Mouse (Mus musculus) thymus, adult 2 months (tissue): ENCODE results near the gene Chek2. TPM values are rescaled to one million over a fixed set of nuclear protein-coding genes. Genes with fewer than 3 reads are reported as not detected.

ENCODE experiments used
- DNase-seq: peaks from one replicate; pipeline ENCODE4 v3.0.0; 2021
- H3K27ac ChIP-seq: fragments of 200-500 bp; 2 replicates; pipeline ENCODE4 v1.5.1; 2012; ENCODE audit warnings: low read length, control low read depth; ENCODE audit not compliant: control insufficient read depth, insufficient read depth
- H3K27me3 ChIP-seq: fragments of 200-500 bp; 2 replicates; pipeline ENCODE4 v1.6.1; 2012; ENCODE audit warnings: mild to moderate bottlenecking, low read length, moderate library complexity, mixed read lengths; ENCODE audit not compliant: control insufficient read depth, insufficient read depth
- H3K36me3 ChIP-seq: fragments of 200-500 bp; 2 replicates; pipeline ENCODE4 v1.6.1; 2012; ENCODE audit warnings: mild to moderate bottlenecking, low read length, moderate library complexity; ENCODE audit not compliant: control insufficient read depth, insufficient read depth
- H3K4me1 ChIP-seq: fragments of 200-500 bp; replicated peaks from 2 replicates; pipeline ENCODE4 v1.6.1; 2012; ENCODE audit warnings: low read length; ENCODE audit not compliant: control insufficient read depth, insufficient read depth
- H3K4me3 ChIP-seq: fragments of 200-500 bp; 2 replicates; pipeline ENCODE4 v1.5.1; 2012; ENCODE audit warnings: mild to moderate bottlenecking, low read length, control low read depth, moderate library complexity; ENCODE audit not compliant: control insufficient read depth, insufficient read depth
- CTCF ChIP-seq: fragments of 200-500 bp; IDR thresholded peaks from 2 replicates; pipeline ENCODE4 v1.5.1; 2012; ENCODE audit warnings: mild to moderate bottlenecking, control low read depth, low read length, moderate library complexity, borderline replicate concordance; ENCODE audit not compliant: control insufficient read depth, poor library complexity, insufficient read depth; ENCODE audit errors: extremely low read depth
- POLR2A ChIP-seq: fragments of 200-500 bp; IDR thresholded peaks from 2 replicates; pipeline ENCODE4 v1.6.1; 2012; ENCODE audit warnings: mild to moderate bottlenecking, low read length, control low read depth, moderate library complexity; ENCODE audit not compliant: control insufficient read depth, poor library complexity, insufficient read depth; ENCODE audit errors: extremely low read depth
- WGBS: fragments of 180-500 bp; shearing (Covaris S2); methylation state at CpG from one replicate; pipeline ENCODE4 v1.1.7; 2018; 5-methylcytosine and 5-hydroxymethylcytosine counted together
- polyA plus RNA-seq: library from polyadenylated mRNA; depleted of rRNA; stranded (reverse); fragments of >200 nt; gene quantifications from 2 replicates; pipeline ENCODE4 v1.2.3, GENCODE M21; 2012

The Chek2 gene
- polyA plus RNA-seq, 1 experiment: 16.1 TPM

DNA sequence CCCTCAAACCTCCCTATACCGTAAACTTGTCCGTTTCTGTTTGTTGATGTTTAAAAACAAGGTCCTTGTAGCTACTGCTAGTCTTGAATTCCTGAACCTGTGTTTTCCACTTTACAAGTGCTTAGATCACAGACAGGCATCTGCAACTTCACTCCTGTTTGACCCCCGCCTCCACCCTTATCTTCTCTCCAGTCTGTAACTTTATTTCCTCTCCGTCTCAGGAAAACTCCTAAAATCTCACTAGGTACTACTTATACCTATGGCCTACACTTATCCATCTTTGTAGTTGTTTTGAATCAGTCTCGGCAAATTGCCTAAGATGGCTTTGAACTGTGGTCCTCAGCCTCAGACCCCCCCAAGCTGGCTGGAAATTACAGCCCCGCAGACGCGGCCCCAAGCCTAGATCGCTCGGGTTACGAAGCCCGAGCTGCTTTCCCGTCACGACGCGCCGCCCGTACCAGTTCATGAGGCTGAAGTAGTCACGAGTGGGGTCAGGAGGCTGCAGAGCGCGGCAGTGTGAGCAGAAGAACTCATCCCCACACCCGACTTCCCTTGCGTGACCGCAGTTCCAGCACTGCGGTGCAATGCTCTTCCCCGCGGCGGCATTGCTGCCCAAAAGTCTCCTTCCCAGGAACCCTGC, 621 bp upstream of the Chek2 start:
- WGBS: 6% methylated on average over 28 of the region's 28 CpGs
- 0 out of 2 replicates have a peak, but pooled peaks cover 2% of the 10 kb centered on the region for H3K4me1 ChIP-seq
- DNase-seq: no peak
- H3K27me3 ChIP-seq: no peaks in the 10 kb centered on the region
- TF ChIP-seq POLR2A (no peak), CTCF (no peak)
- no peak overlapping the region for H3K27ac ChIP-seq
- peak overlapping the region; percentile 71 for H3K4me3 ChIP-seq
- no peaks in the 10 kb centered on the region for H3K36me3 ChIP-seq

- H3K4me1 ChIP-seq: 0 out of 2 replicates have a peak, but pooled peaks cover 2% of the 10 kb centered on the region
- TF ChIP-seq POLR2A: no peak
- no peak for TF ChIP-seq CTCF
- no peaks in the 10 kb centered on the region for H3K27me3 ChIP-seq
- peak; percentile 71 for DNase-seq
- 3% methylated on average over 4 of the region's 4 CpGs for WGBS
- H3K4me3 ChIP-seq: peak overlapping the region; percentile 51
- H3K36me3 ChIP-seq: no peaks in the 10 kb centered on the region; the same call in 1 of the 2 replicates
- peak overlapping the region; percentile 89 for H3K27ac ChIP-seq
Observed at GRCm38 (mm10) chr5:110840465-110840864, 686 bp downstream of the Chek2 start.

- WGBS: 90% methylated on average over 14 of the region's 14 CpGs
- H3K4me3 ChIP-seq: no peak overlapping the region
Observed at GRCm38 (mm10) chr5:110841046-110841862, 1.5 kb downstream of the Chek2 start.

GRCm38 (mm10) chr5:110852990-110853389, 13.2 kb downstream of the Chek2 start:
- Histone ChIP-seq H3K4me1 (no peaks in the 10 kb centered on the region), H3K36me3 (peaks cover 18% of the 10 kb centered on the region), H3K27me3 (no peaks in the 10 kb centered on the region), H3K4me3 (no peak overlapping the region), H3K27ac (no peak overlapping the region)
- no peak for TF ChIP-seq CTCF
- no peak for TF ChIP-seq POLR2A
- 81% methylated on average over 1 of the region's 1 CpGs for WGBS
- no peak for DNase-seq

More at GRCm38 (mm10) chr5:110841046-110841862, 1.5 kb downstream of the Chek2 start:
- Histone ChIP-seq H3K36me3 (no peaks in the 10 kb centered on the region; the same call in 1 of the 2 replicates), H3K27me3 (no peaks in the 10 kb centered on the region), H3K27ac (no peak overlapping the region), H3K4me1 (0 out of 2 replicates have a peak, but pooled peaks cover 2% of the 10 kb centered on the region)
- no peak for TF ChIP-seq POLR2A
- no peak for TF ChIP-seq CTCF
- peak; percentile 6 for DNase-seq

- no peaks in the 10 kb centered on the region for H3K4me1 ChIP-seq
- no peak for DNase-seq
- TF ChIP-seq POLR2A: no peak
- no peak for TF ChIP-seq CTCF
- H3K36me3 ChIP-seq: peaks cover 10% of the 10 kb centered on the region; the same call in 1 of the 2 replicates
- 96% methylated on average over 5 of the region's 5 CpGs for WGBS
- H3K4me3 ChIP-seq: no peak overlapping the region
- H3K27ac ChIP-seq: no peak overlapping the region
- H3K27me3 ChIP-seq: no peaks in the 10 kb centered on the region
Observed at GRCm38 (mm10) chr5:110857091-110857490, 17.3 kb downstream of the Chek2 start.

DNA sequence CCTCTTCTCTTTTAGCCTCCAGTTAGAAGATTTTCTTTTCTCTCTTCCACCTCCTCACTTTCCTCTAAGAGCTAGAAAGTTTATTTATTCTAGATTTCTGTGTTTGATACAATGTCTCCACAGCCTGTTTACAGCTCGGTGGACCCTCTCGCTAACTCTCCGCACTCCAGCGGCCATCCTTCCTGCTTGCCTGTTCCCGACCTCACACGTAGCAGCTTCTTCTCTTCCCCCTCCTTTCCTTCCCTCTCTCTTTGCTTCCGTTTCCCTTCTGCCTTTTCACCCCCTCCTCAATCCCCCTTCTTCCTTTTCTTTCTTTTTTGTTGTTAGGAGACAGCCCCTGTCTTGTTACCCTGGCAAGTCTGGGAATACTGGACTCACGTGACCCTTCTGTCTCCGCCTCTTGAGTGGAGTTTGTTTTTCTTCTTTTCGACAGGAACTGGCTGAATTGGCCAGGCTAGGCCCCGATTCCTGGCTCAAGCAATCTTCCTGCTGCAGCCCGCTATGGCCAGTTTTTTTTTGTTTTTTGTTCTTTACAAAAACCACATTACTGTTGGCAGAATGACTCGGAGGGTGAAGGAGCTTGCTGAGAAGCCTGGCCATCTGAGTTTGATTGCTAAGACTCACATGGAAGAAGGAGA, 19.4 kb downstream of the Chek2 start:
- TF ChIP-seq CTCF (no peak), POLR2A (no peak)
- Histone ChIP-seq H3K4me1 (no peaks in the 10 kb centered on the region), H3K4me3 (no peak overlapping the region), H3K36me3 (peaks cover 10% of the 10 kb centered on the region; the same call in 1 of the 2 replicates), H3K27ac (no peak overlapping the region), H3K27me3 (no peaks in the 10 kb centered on the region)
- DNase-seq: no peak
- 79% methylated on average over 13 of the region's 13 CpGs for WGBS
